Mouse (Mus musculus) heart, adult 2 months (tissue): ENCODE data around the gene Ptprq. TPM values are rescaled to one million over a fixed set of nuclear protein-coding genes. Genes with fewer than 3 reads are reported as not detected.

Source experiments
- DNase-seq, 2 experiments: peaks; one replicate each; pipeline ENCODE4 v3.0.0; 2021
- H3K27ac ChIP-seq: fragments of 200-600 bp; 2 replicates; pipeline ENCODE4 v1.8.1; 2022
- H3K27me3 ChIP-seq: fragments of 200-500 bp; 2 replicates; pipeline ENCODE4 v1.6.1; 2012; ENCODE audit warnings: mild to moderate bottlenecking, low read length, inconsistent platforms, mixed read lengths; ENCODE audit not compliant: control insufficient read depth, insufficient read depth
- H3K36me3 ChIP-seq: fragments of 200-500 bp; 2 replicates; pipeline ENCODE4 v1.6.1; 2012; ENCODE audit warnings: low read length, inconsistent platforms; ENCODE audit not compliant: control insufficient read depth, insufficient read depth
- H3K4me1 ChIP-seq: fragments of 200-500 bp; 2 replicates; pipeline ENCODE4 v1.6.1; 2011; ENCODE audit warnings: low read length; ENCODE audit not compliant: control insufficient read depth, insufficient read depth
- H3K4me3 ChIP-seq: fragments of 200-600 bp; 2 replicates; pipeline ENCODE4 v1.8.1; 2022
- H3K79me2 ChIP-seq: fragments of 200-500 bp; replicated peaks from 2 replicates; pipeline ENCODE4 v1.6.1; 2012; ENCODE audit warnings: mild to moderate bottlenecking, inconsistent platforms, low read length, moderate library complexity, mixed read lengths; ENCODE audit not compliant: control insufficient read depth, insufficient read depth
- H3K9ac ChIP-seq: fragments of 200-500 bp; 2 replicates; pipeline ENCODE4 v1.6.1; 2012; ENCODE audit warnings: low read depth, mild to moderate bottlenecking, control low read depth, inconsistent platforms, low read length, mixed read lengths
- CTCF ChIP-seq: fragments of 200-600 bp; IDR thresholded peaks from 2 replicates; pipeline ENCODE4 v1.8.1; 2022; ENCODE audit warnings: antibody characterized with exemption, mild to moderate bottlenecking, moderate library complexity
- EP300 ChIP-seq: fragments of 200-500 bp; IDR thresholded peaks from 2 replicates; pipeline ENCODE4 v1.6.1; 2011; ENCODE audit warnings: low read depth, low read length, control low read depth; ENCODE audit not compliant: insufficient read depth
- POLR2A ChIP-seq: fragments of 200-500 bp; IDR thresholded peaks from 2 replicates; pipeline ENCODE4 v1.6.1; 2011; ENCODE audit warnings: mild to moderate bottlenecking, low read depth, low read length, control low read depth; ENCODE audit not compliant: insufficient read depth
- WGBS: fragments of 180-500 bp; shearing (Covaris S2); methylation state at CpG from one replicate; pipeline ENCODE4 v1.1.7; 2018; 5-methylcytosine and 5-hydroxymethylcytosine counted together
- intact Hi-C: fragments of 180-260 bp; cut with DNase I; formaldehyde crosslinking; loops from one replicate; pipeline ENCODE4 v1.15.1; 2025
- polyA plus RNA-seq: library from polyadenylated mRNA; depleted of rRNA; stranded (reverse); fragments of >200 nt; gene quantifications from 2 replicates; pipeline ENCODE4 v1.2.3, GENCODE M21; 2012
- total RNA-seq, 2 experiments: library from RNA; stranded (reverse); gene quantifications; 2 replicates each; pipeline ENCODE4 v1.2.3; 2021

Ptprq gene
- total and polyA plus RNA-seq, 3 experiments, result not detected

DNA sequence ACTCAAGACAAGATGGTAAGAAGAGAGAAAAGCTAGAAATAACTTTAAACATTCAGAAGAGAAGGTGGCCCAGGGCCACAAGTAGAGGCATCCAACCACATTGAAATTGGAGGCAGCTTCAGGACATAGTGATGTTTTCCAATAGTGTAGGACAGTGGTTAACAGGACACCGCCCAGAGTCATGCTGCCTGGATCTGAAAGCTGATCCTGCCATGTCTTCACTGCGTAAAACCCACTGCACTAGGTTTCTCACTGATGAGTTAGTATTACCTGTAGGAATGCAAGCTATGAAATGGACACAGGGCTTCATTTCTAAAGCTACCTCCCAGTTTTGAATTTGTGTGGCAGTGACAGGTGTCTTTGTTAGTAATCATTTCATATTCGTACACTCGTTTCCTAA lies 151.6 kb downstream of the Ptprq start:
- Histone ChIP-seq H3K27me3 (no peaks in the 10 kb centered on the region), H3K4me1 (no peaks in the 10 kb centered on the region), H3K36me3 (no peaks in the 10 kb centered on the region), H3K4me3 (no peak overlapping the region), H3K79me2 (no peaks in the 10 kb centered on the region), H3K9ac (no peak overlapping the region), H3K27ac (no peak overlapping the region)
- no peak for DNase-seq
- no peak for TF ChIP-seq POLR2A
- no peak for TF ChIP-seq CTCF
- no peak for TF ChIP-seq EP300
- 81% methylated on average over 4 of the region's 4 CpGs for WGBS
- intact Hi-C loops, result no loop called here

- TF ChIP-seq EP300 (no peak), POLR2A (no peak), CTCF (no peak)
- Histone ChIP-seq H3K4me3 (no peak overlapping the region), H3K27me3 (no peaks in the 10 kb centered on the region), H3K79me2 (no peaks in the 10 kb centered on the region), H3K4me1 (no peaks in the 10 kb centered on the region), H3K27ac (no peak overlapping the region), H3K36me3 (no peaks in the 10 kb centered on the region), H3K9ac (no peak overlapping the region)
- intact Hi-C loops, result no loop called here
- no peak for DNase-seq
- WGBS, result 47% methylated on average over 13 of the region's 13 CpGs
Measured at GRCm38 (mm10) chr10:107562875-107563274, 157.0 kb downstream of the Ptprq start.

DNA sequence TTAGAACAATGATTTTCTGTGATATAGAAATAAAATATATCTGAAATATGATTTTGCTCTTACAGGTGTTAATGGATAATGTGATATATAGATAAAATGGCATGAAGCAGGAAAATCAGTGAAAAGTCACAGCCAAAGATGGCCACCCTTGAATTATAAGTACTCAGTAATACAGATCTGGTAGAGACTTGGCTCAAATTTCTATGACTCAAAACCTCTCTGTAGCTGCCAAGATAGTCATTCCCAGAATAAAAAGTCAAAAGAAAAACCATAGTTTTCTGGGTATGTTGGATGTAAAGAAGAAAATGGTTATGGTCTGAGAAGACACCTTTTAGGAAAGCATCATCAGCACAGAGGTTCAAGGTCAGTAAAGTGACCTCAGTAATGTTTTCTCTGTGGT lies 159.0 kb downstream of the Ptprq start:
- Histone ChIP-seq H3K27me3 (no peaks in the 10 kb centered on the region), H3K79me2 (no peaks in the 10 kb centered on the region), H3K36me3 (no peaks in the 10 kb centered on the region), H3K27ac (no peak overlapping the region), H3K9ac (no peak overlapping the region), H3K4me3 (no peak overlapping the region), H3K4me1 (no peaks in the 10 kb centered on the region)
- intact Hi-C loops, result no loop called here
- TF ChIP-seq POLR2A (no peak), EP300 (no peak), CTCF (no peak)
- no peak for DNase-seq

DNA sequence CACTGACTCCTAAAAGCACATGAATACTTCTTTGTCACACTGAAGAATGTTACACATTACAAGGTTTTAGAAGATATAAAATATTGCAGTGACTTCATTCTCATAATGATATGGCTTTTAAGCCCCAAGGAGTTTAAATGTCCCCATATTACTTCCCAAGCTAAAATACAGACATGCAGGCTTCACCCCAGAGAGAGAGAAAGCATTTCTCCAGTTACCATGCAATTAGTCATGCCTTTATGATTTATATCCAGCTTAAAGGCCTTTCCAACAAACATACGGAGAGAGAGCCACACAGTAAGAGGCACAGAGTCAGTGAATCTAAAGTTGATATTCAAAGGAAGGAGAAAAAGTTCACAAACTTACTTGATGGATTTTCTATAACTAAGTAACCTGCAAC lies 176.8 kb downstream of the Ptprq start:
- Histone ChIP-seq H3K27ac (no peak overlapping the region), H3K4me3 (no peak overlapping the region), H3K4me1 (no peaks in the 10 kb centered on the region), H3K27me3 (no peaks in the 10 kb centered on the region), H3K36me3 (no peaks in the 10 kb centered on the region), H3K79me2 (no peaks in the 10 kb centered on the region), H3K9ac (no peak overlapping the region)
- TF ChIP-seq EP300 (no peak), CTCF (no peak), POLR2A (no peak)
- intact Hi-C loops, result no loop called here
- DNase-seq, result no peak
- WGBS, result 62% methylated on average over 1 of the region's 1 CpGs

DNA sequence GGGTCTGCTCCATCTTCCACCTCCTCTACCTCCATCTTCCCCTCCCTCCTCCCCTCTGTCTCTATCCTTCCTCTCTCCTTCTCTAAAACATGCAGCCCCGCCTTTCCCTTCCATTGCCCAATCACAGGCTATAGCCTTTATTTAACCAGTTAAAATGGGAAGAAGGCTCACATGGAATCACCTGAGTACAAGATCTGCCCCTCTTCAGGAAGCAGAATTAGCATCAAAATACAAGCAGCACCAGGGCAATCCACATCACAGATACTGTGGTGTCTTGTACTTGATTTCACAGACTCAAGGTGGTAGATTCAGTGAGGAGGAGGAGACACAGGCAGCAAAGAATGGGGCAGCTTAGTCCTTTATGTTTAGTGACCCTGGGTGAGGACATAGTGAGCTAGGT lies 191.1 kb downstream of the Ptprq start:
- intact Hi-C loops, result no loop called here
- WGBS, result 67% methylated on average over 1 of the region's 1 CpGs
- no peak for DNase-seq
- Histone ChIP-seq H3K27me3 (no peaks in the 10 kb centered on the region), H3K9ac (no peak overlapping the region), H3K4me1 (no peaks in the 10 kb centered on the region), H3K27ac (no peak overlapping the region), H3K4me3 (no peak overlapping the region), H3K79me2 (no peaks in the 10 kb centered on the region), H3K36me3 (no peaks in the 10 kb centered on the region)
- no peak for TF ChIP-seq CTCF
- TF ChIP-seq EP300, result no peak
- TF ChIP-seq POLR2A, result no peak

- Histone ChIP-seq H3K27me3 (no peaks in the 10 kb centered on the region), H3K9ac (no peak overlapping the region), H3K27ac (no peak overlapping the region), H3K4me1 (no peaks in the 10 kb centered on the region), H3K4me3 (no peak overlapping the region), H3K36me3 (no peaks in the 10 kb centered on the region), H3K79me2 (no peaks in the 10 kb centered on the region)
- no peak for DNase-seq
- TF ChIP-seq CTCF, result no peak
- TF ChIP-seq EP300, result no peak
- TF ChIP-seq POLR2A, result no peak
- 60% methylated on average over 5 of the region's 5 CpGs for WGBS
- intact Hi-C loops, result no loop called here
Measured at GRCm38 (mm10) chr10:107519216-107519615, 200.6 kb downstream of the Ptprq start.

DNA sequence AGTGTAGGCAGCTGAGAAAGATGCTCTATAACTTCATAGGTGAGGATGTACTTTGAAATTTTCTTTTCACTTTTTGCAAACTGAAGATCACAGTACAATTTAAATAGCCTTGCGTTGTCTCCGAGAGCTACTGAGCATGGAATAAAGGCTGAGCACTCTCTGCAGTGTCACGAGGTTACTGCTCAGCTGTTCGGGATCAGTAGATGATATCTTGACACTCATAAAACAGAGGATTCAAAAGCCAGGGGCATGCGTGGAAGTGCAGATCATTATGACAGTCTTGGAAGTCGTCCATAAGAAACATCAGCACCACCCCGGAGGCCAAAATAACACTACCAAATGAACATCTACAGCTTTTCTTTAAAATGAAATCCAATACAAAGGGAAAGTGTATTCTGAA lies 203.2 kb downstream of the Ptprq start:
- Histone ChIP-seq H3K36me3 (no peaks in the 10 kb centered on the region), H3K4me1 (no peaks in the 10 kb centered on the region), H3K9ac (no peak overlapping the region), H3K27me3 (no peaks in the 10 kb centered on the region), H3K4me3 (no peak overlapping the region), H3K79me2 (no peaks in the 10 kb centered on the region), H3K27ac (no peak overlapping the region)
- intact Hi-C loops, result no loop called here
- no peak for DNase-seq
- 49% methylated on average over 7 of the region's 7 CpGs for WGBS
- TF ChIP-seq EP300 (no peak), CTCF (no peak), POLR2A (no peak)
